Mouse (Mus musculus) C2C12 (cell line): ENCODE measurements around the gene Pim1. TPM values are rescaled to one million over a fixed set of nuclear protein-coding genes. Genes with fewer than 3 reads are reported as not detected.

Source experiments
- H3K27me3 ChIP-seq: one replicate; pipeline ENCODE4 v1.6.1; 2011; ENCODE audit not compliant: control insufficient read depth, insufficient read depth, insufficient read length
- H3K36me3 ChIP-seq: one replicate; pipeline ENCODE4 v1.6.1; 2011; ENCODE audit not compliant: control insufficient read depth, insufficient read depth
- H3K4me3 ChIP-seq: one replicate; pipeline ENCODE4 v1.5.1; 2011; ENCODE audit warnings: mild to moderate bottlenecking, control low read depth; ENCODE audit not compliant: poor library complexity, insufficient read depth, severe bottlenecking
- H3K79me2 ChIP-seq: one replicate; pipeline ENCODE4 v1.6.1; 2011; ENCODE audit not compliant: control insufficient read depth, insufficient read depth
- H3K79me3 ChIP-seq: one replicate; pipeline ENCODE4 v1.6.1; 2011; ENCODE audit warnings: low read depth, control low read depth
- H3ac ChIP-seq: one replicate; pipeline ENCODE3; 2011; ENCODE audit warnings: low read depth; ENCODE audit not compliant: control insufficient read depth, insufficient read length
- CEBPB ChIP-seq: IDR thresholded peaks from one replicate; pipeline ENCODE4 v1.6.1; 2011; ENCODE audit warnings: low read depth, mild to moderate bottlenecking, control low read depth, moderate library complexity
- CTCF ChIP-seq: IDR thresholded peaks from one replicate; pipeline ENCODE4 v1.5.1; 2011; ENCODE audit not compliant: control insufficient read depth, insufficient read depth, insufficient read length
- FOSL1 ChIP-seq: IDR thresholded peaks from one replicate; pipeline ENCODE4 v1.8.0; 2011; ENCODE audit warnings: mild to moderate bottlenecking, low read length; ENCODE audit not compliant: poor library complexity, insufficient read depth, severe bottlenecking
- MAX ChIP-seq: IDR thresholded peaks from one replicate; pipeline ENCODE4 v1.6.1; 2011; ENCODE audit warnings: mild to moderate bottlenecking, control low read depth
- MYOD1 ChIP-seq: IDR thresholded peaks from one replicate; pipeline ENCODE4 v1.6.1; 2011; ENCODE audit warnings: low read depth; ENCODE audit not compliant: control insufficient read depth, insufficient read length
- MYOG ChIP-seq: IDR thresholded peaks from one replicate; pipeline ENCODE4 v1.6.1; 2011; ENCODE audit not compliant: control insufficient read depth, insufficient read length; ENCODE audit errors: extremely low read depth
- USF1 ChIP-seq: IDR thresholded peaks from one replicate; pipeline ENCODE4 v1.6.1; 2011; ENCODE audit warnings: low read depth, mild to moderate bottlenecking, control low read depth, moderate library complexity
- polyA plus RNA-seq: library from polyadenylated mRNA; unstranded; fragments of >200 nt; fragmentation: generic; extraction: Trizol; gene quantifications from one replicate; pipeline ENCODE4 v1.2.1, GENCODE M21; 2012; ENCODE audit warnings: missing spikeins

The Pim1 gene
- polyA plus RNA-seq, 1 experiment, result 4.8 TPM

DNA sequence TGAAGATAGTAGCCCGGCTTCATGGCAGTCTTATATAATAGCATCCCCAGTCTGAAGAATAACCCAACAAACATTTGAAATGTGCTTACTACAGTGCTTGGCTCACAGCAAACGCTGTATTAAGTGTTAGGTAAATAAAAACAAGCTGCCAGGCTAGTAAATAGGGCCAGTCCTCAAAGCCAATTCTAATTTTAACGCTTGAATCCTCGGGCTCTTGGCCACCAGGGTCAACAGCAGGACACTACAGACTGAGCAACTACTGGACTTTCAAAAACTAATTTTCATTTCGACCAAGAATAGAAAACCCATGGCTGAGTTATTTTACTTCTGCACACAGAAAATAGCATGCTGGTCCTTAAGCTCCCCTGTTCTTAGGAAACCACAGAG lies 30.4 kb upstream of the Pim1 start:
- H3K79me3 ChIP-seq, result no peaks in the 10 kb centered on the region
- no peaks in the 10 kb centered on the region for H3K36me3 ChIP-seq
- TF ChIP-seq MYOG (no peak), FOSL1 (no peak), CEBPB (no peak), USF1 (no peak), MYOD1 (no peak), MAX (no peak), CTCF (no peak)
- no peaks in the 10 kb centered on the region for H3K27me3 ChIP-seq
- H3K79me2 ChIP-seq, result no peaks in the 10 kb centered on the region
- no peak overlapping the region for H3K4me3 ChIP-seq
- H3ac ChIP-seq, result no peak overlapping the region

DNA sequence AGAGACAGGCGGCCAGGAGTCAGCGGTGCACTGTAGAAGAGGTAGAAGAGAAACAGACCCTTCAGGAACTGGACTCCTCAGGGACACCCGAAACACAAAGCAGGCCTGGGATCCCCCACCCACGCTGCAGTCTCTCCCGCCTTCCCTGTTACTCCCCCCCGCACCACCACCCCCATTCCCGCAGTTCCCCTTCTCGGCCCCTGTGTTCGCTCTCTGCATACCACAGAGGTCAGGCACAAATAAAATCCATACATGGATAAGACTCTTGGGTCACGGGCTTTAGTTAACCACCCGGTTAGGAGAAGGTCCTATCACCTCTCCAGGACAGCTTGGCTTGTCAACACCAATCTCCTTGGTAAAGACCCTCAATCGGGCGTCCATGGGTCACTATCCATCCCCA lies 26.9 kb upstream of the Pim1 start:
- no peaks in the 10 kb centered on the region for H3K36me3 ChIP-seq
- H3K79me3 ChIP-seq, result no peaks in the 10 kb centered on the region
- H3ac ChIP-seq, result no peak overlapping the region
- H3K4me3 ChIP-seq, result no peak overlapping the region
- no peaks in the 10 kb centered on the region for H3K27me3 ChIP-seq
- no peaks in the 10 kb centered on the region for H3K79me2 ChIP-seq
- no peak for TF ChIP-seq USF1
- no peak for TF ChIP-seq MYOG
- TF ChIP-seq MYOD1, result no peak
- TF ChIP-seq CTCF, result no peak
- no peak for TF ChIP-seq MAX
- TF ChIP-seq FOSL1, result no peak
- TF ChIP-seq CEBPB, result no peak

DNA sequence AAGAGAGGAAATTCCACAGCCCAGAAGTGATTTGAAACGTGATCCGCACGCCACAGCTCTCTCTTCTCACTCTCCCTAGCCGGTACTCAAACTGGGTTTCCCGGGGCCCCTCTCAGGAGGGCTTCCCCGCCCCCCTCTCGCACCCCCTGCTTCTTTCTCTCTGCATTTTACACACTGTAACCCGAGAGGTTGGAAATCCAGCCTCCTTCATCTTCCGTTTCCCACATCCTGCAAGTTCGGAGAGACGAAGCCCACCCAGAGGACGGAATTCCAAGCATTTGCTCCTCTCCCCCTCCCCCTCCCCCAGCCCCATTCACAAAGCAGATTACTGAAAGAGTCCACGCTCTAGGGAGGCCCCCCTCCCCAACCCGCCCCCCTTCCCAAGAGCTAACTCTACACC lies 26.5 kb upstream of the Pim1 start:
- no peaks in the 10 kb centered on the region for H3K79me2 ChIP-seq
- no peaks in the 10 kb centered on the region for H3K27me3 ChIP-seq
- no peaks in the 10 kb centered on the region for H3K79me3 ChIP-seq
- no peak for TF ChIP-seq CTCF
- no peak for TF ChIP-seq MYOG
- TF ChIP-seq CEBPB, result no peak
- no peak for TF ChIP-seq MAX
- TF ChIP-seq USF1, result no peak
- TF ChIP-seq MYOD1, result no peak
- H3K36me3 ChIP-seq, result no peaks in the 10 kb centered on the region
- H3ac ChIP-seq, result no peak overlapping the region
- no peak overlapping the region for H3K4me3 ChIP-seq

DNA sequence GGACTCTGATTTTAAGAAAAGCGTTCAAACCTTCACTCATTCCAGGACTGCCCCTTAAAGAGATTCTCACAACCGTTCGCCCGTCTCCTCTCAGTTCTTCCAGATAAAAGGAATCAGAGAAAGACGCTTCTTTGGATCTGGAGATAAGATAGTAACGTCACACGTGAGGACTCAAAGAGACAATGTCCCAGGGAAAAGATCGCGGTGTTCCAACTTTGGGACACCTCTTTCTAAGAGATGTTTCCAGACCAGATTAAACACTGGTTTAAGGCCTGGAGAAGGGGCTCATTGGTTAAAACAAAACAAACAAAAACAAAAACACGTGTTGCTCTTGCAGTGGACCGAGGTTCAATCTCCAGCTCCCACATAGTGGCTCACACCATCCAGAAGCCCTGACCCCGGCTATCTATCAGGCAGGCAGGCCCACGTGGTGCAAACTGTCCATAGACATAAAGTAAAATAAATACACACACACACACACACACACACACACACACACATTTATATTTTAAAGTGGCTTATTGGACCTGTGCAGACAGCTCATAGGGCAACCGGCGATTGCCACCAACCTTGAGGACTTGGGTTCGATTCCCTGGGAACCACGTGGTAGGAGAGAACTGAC lies 25.9 kb upstream of the Pim1 start:
- Histone ChIP-seq H3K36me3 (no peaks in the 10 kb centered on the region), H3K4me3 (no peak overlapping the region), H3K27me3 (no peaks in the 10 kb centered on the region), H3K79me2 (no peaks in the 10 kb centered on the region), H3ac (no peak overlapping the region), H3K79me3 (no peaks in the 10 kb centered on the region)
- TF ChIP-seq MYOG, result no peak
- no peak for TF ChIP-seq CEBPB
- no peak for TF ChIP-seq CTCF
- no peak for TF ChIP-seq MYOD1
- TF ChIP-seq MAX, result no peak
- no peak for TF ChIP-seq USF1

DNA sequence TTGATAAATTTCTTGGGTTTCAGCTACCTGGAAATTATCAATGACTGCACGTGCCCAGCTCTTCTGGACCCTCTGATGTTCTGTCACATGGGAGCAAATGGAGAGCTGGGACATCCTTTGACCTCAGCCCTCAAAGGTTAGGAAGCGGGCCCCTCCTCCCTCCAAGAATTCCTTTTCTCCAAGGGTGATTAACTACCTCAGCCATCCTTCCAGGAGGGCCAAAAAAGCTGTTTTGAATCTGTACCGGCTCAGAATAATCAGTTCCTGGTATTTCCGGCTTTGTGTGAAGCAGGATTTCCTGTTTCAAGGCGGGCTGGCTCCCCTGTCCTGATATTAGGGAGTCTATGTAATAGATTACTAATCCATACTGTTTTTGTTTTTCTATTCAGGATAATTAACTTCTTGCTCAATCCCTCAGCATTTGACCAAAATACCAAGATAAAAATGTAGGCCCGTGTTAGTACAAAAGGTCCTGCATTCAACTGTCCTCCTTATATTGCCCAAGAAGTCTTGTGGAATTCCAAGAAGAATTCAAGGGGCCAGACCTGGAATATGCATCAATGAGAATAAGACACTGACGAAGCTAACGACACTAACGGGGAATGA lies 25.0 kb upstream of the Pim1 start:
- TF ChIP-seq MAX (no peak), USF1 (no peak), MYOD1 (no peak), CTCF (no peak), MYOG (no peak), FOSL1 (no peak), CEBPB (no peak)
- Histone ChIP-seq H3K36me3 (no peaks in the 10 kb centered on the region), H3K79me2 (no peaks in the 10 kb centered on the region), H3K4me3 (no peak overlapping the region), H3K27me3 (no peaks in the 10 kb centered on the region), H3ac (no peak overlapping the region), H3K79me3 (no peaks in the 10 kb centered on the region)

DNA sequence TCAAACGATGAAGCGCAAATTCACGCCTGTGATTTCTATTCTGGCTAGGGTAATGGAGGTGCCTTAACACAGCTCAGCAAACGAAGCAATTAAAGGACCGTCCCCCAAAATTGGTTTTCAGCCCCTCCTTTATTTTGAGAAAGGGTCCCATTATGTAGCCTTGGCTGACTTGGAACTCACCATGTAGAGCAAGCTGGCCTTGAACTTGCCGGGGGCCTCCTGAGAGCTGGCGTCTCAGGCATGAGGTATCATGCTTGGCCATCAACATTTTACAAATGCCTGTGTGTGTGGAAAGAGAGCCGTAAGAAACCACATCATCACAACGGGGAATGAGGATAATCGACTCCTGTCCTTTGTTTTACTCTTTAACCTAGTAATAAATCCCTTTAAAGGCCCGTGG lies 23.5 kb upstream of the Pim1 start:
- H3K27me3 ChIP-seq, result no peaks in the 10 kb centered on the region
- TF ChIP-seq MYOG, result no peak
- no peaks in the 10 kb centered on the region for H3K79me3 ChIP-seq
- no peaks in the 10 kb centered on the region for H3K79me2 ChIP-seq
- no peak overlapping the region for H3K4me3 ChIP-seq
- no peak overlapping the region for H3ac ChIP-seq
- H3K36me3 ChIP-seq, result no peaks in the 10 kb centered on the region
